Mouse (Mus musculus) bone marrow macrophage, adult 2 months (primary cell): ENCODE data around the gene Inmt.

Experiments used
- CTCF ChIP-seq: IDR thresholded peaks from 2 replicates; pipeline ENCODE4 v1.5.1; 2012; ENCODE audit warnings: low read depth, mild to moderate bottlenecking, low read length, moderate library complexity
- POLR2A ChIP-seq: IDR thresholded peaks from 2 replicates; pipeline ENCODE4 v1.6.1; 2012; ENCODE audit warnings: mild to moderate bottlenecking, low read depth, low read length, borderline replicate concordance

DNA sequence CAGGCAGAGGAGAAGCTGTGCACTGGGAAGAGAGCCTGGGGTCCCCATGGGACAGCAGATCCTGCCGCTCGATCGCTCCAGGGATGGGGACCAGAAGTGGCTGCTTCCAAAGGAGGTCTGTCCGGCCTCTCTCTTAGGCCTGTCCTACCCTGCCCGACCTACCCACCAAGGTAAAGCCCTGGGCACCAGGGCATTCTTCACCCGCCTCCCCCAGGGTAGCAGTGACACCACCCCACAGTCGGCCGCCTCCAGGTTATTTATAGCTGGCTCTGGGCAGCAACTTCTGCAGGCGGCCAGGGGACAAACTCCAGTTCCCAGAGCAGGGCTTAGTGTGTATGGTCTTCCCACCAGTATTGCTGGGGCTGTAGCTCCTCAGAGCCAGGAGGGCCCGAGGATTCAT, 42.0 kb downstream of the Inmt start, which contains the start of gene Crhr2:
- TF ChIP-seq CTCF: no peak
- no peak for TF ChIP-seq POLR2A
